Mouse (Mus musculus): ENCODE measurements around the gene Ank3. TPM values are rescaled to one million over a fixed set of nuclear protein-coding genes. Genes with fewer than 3 reads are reported as not detected.

The Ank3 gene
- polyA plus RNA-seq, 1 experiment from 2014 or later = 150 TPM

DNA sequence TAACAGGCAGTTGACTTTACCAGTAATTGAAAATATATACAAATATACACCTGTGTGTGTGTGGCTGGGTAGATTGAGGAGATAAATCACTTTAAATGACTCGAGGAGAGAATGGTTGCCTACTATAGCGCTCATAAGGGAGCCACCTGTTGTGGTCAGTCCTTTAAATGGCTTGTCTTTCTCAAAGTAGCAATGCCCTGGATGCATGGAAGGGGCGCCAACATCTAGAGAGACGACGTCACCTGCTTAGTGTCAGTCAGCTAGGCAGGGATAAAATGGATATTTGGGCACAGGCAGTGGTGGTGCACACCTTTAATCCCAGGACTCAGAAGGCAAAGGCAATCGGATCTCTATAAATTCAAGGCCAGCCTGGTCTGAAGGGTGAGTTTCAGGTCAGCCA lies 29.3 kb upstream of the Ank3 start:
- DNase-seq (no peak), ATAC-seq (ENCODE audit: low FRiP score, low TSS enrichment) (no peak)
- H3K27ac ChIP-seq (replicated peaks; ENCODE audit: low read depth, low read length) = no peak overlapping the region
- no peak overlapping the region for H3K4me2 ChIP-seq (ENCODE audit: low read length)
- H3K4me1 ChIP-seq (ENCODE audit: control insufficient read depth, insufficient read depth, low read length) = no peaks in the 10 kb centered on the region
- WGBS = 82% methylated on average over 6 of the region's 6 CpGs
- no peaks in the 10 kb centered on the region for H3K27me3 ChIP-seq (ENCODE audit: control insufficient read depth, insufficient read depth, low read length)
- no peak overlapping the region for H3K4me3 ChIP-seq (replicated peaks; ENCODE audit: low read depth, low read length)
- no peaks in the 10 kb centered on the region for H3K9me3 ChIP-seq (ENCODE audit: control insufficient read depth, low read length)
- no peaks in the 10 kb centered on the region for H3K36me3 ChIP-seq (ENCODE audit: control insufficient read depth, insufficient read depth, low read length)
- H3K9ac ChIP-seq (replicated peaks; ENCODE audit: low read length) = no peak overlapping the region

DNA sequence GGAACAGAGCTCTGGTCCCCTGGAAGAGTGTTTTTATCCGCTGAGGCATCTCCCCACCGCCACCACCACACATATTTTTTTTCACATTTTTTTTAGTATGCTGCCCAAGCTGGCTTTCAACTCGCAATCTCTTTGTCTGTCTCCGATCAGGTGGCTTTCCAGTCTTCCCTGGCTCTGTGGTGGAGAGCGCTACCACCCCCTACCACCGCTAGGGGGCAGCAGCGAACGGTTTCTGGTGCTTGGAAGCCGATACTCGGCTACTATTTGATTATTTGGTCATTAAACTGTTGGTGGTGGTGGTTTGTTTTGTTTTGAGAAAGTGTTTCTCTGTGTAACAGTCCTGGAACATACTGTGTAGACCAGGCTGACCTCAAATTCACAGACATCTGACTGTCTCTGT lies 27.1 kb upstream of the Ank3 start:
- Histone ChIP-seq H3K9ac (replicated peaks; ENCODE audit: low read length) (no peak overlapping the region), H3K4me2 (ENCODE audit: low read length) (no peak overlapping the region), H3K36me3 (ENCODE audit: control insufficient read depth, insufficient read depth, low read length) (no peaks in the 10 kb centered on the region), H3K4me1 (ENCODE audit: control insufficient read depth, insufficient read depth, low read length) (no peaks in the 10 kb centered on the region), H3K4me3 (replicated peaks; ENCODE audit: low read depth, low read length) (no peak overlapping the region), H3K9me3 (ENCODE audit: control insufficient read depth, low read length) (no peaks in the 10 kb centered on the region), H3K27me3 (ENCODE audit: control insufficient read depth, insufficient read depth, low read length) (no peaks in the 10 kb centered on the region), H3K27ac (replicated peaks; ENCODE audit: low read depth, low read length) (no peak overlapping the region)
- ATAC-seq (ENCODE audit: low FRiP score, low TSS enrichment) (no peak), DNase-seq (peak; percentile 82)
- 15% methylated on average over 10 of the region's 10 CpGs for WGBS

DNA sequence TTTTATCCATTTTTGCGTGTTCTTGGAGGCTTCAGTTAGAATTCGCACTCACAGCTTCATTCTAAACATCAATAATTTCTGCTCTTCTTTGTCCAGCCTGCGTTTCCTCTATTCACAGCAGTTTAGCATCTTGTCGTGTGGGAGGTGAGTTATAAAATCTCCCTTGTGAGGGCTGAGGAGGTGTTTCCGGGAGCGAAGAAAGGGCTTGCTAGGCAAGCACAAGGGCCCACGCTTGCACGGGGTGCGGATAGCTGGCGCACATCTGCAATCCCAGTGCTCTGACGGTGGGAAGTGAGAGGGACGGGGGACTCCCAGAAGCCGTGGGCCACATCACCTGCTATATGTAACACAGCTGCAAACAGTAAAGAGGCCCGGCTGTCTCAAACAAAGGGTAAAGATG lies 26.5 kb upstream of the Ank3 start:
- Histone ChIP-seq H3K27me3 (ENCODE audit: control insufficient read depth, insufficient read depth, low read length) (no peaks in the 10 kb centered on the region), H3K9me3 (ENCODE audit: control insufficient read depth, low read length) (no peaks in the 10 kb centered on the region), H3K9ac (replicated peaks; ENCODE audit: low read length) (no peak overlapping the region), H3K27ac (replicated peaks; ENCODE audit: low read depth, low read length) (no peak overlapping the region), H3K4me1 (ENCODE audit: control insufficient read depth, insufficient read depth, low read length) (no peaks in the 10 kb centered on the region), H3K4me3 (replicated peaks; ENCODE audit: low read depth, low read length) (no peak overlapping the region), H3K4me2 (ENCODE audit: low read length) (no peak overlapping the region), H3K36me3 (ENCODE audit: control insufficient read depth, insufficient read depth, low read length) (no peaks in the 10 kb centered on the region)
- ATAC-seq (ENCODE audit: low FRiP score, low TSS enrichment) (no peak), DNase-seq (no peak)
- 91% methylated on average over 14 of the region's 14 CpGs for WGBS

DNA sequence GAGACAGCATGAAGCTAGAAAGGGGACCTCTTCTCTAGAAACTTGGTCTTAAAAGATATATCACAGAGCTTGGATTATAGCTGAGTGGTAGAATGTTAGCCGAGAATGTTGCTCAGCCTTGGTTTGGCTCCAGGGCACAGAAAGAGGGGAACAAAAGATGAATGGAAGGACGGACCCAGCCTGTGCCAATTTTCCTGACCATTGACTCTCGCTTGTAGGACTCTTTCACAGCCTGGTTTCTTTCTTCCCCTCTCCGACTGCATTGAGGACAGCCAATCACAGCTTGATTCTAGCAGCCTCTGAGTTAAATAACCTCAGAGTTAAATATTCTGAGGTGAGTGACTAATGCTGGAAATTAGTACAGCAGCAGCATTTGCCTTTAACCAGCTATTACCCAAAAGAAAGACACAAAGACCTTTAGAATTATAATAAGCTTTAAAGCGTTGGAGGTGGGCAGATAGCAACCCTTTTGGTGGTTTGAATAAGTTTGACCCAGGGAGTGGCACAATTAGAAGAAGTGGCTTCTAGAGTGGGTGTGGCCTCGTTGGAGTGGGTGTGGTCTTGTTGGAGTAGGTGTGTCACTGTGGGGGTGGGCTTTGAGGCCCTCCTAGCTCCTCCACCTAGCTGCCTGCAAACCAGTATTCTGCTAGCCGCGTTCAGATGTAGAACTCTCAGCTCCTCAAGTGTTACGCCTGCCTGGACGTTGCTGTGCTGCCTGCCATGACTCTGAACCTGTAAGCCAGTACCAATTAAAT lies 24.6 kb upstream of the Ank3 start:
- Histone ChIP-seq H3K9ac (replicated peaks; ENCODE audit: low read length) (no peak overlapping the region), H3K9me3 (ENCODE audit: control insufficient read depth, low read length) (no peaks in the 10 kb centered on the region), H3K36me3 (ENCODE audit: control insufficient read depth, insufficient read depth, low read length) (no peaks in the 10 kb centered on the region), H3K4me3 (replicated peaks; ENCODE audit: low read depth, low read length) (no peak overlapping the region), H3K4me1 (ENCODE audit: control insufficient read depth, insufficient read depth, low read length) (no peaks in the 10 kb centered on the region), H3K4me2 (ENCODE audit: low read length) (no peak overlapping the region), H3K27ac (replicated peaks; ENCODE audit: low read depth, low read length) (no peak overlapping the region), H3K27me3 (ENCODE audit: control insufficient read depth, insufficient read depth, low read length) (no peaks in the 10 kb centered on the region)
- DNase-seq (no peak), ATAC-seq (ENCODE audit: low FRiP score, low TSS enrichment) (no peak)
- 58% methylated on average over 10 of the region's 10 CpGs for WGBS

GRCm38 (mm10) chr10:69375154-69375553 lies 23.4 kb upstream of the Ank3 start:
- no peaks in the 10 kb centered on the region for H3K27me3 ChIP-seq (ENCODE audit: control insufficient read depth, insufficient read depth, low read length)
- no peak overlapping the region for H3K9ac ChIP-seq (replicated peaks; ENCODE audit: low read length)
- H3K4me3 ChIP-seq (replicated peaks; ENCODE audit: low read depth, low read length) = no peak overlapping the region
- no peaks in the 10 kb centered on the region for H3K4me1 ChIP-seq (ENCODE audit: control insufficient read depth, insufficient read depth, low read length)
- 49% methylated on average over 7 of the region's 7 CpGs for WGBS
- H3K9me3 ChIP-seq (ENCODE audit: control insufficient read depth, low read length) = no peaks in the 10 kb centered on the region
- no peaks in the 10 kb centered on the region for H3K36me3 ChIP-seq (ENCODE audit: control insufficient read depth, insufficient read depth, low read length)
- no peak for ATAC-seq (ENCODE audit: low FRiP score, low TSS enrichment)
- no peak for DNase-seq
- H3K27ac ChIP-seq (replicated peaks; ENCODE audit: low read depth, low read length) = no peak overlapping the region
- H3K4me2 ChIP-seq (ENCODE audit: low read length) = no peak overlapping the region

- Histone ChIP-seq H3K4me3 (replicated peaks; ENCODE audit: low read depth, low read length) (no peak overlapping the region), H3K36me3 (ENCODE audit: control insufficient read depth, insufficient read depth, low read length) (no peaks in the 10 kb centered on the region), H3K9ac (replicated peaks; ENCODE audit: low read length) (no peak overlapping the region), H3K9me3 (ENCODE audit: control insufficient read depth, low read length) (no peaks in the 10 kb centered on the region), H3K4me2 (ENCODE audit: low read length) (no peak overlapping the region), H3K27ac (replicated peaks; ENCODE audit: low read depth, low read length) (no peak overlapping the region), H3K4me1 (ENCODE audit: control insufficient read depth, insufficient read depth, low read length) (no peaks in the 10 kb centered on the region), H3K27me3 (ENCODE audit: control insufficient read depth, insufficient read depth, low read length) (no peaks in the 10 kb centered on the region)
- ATAC-seq (ENCODE audit: low FRiP score, low TSS enrichment) = no peak
- 92% methylated on average over 1 of the region's 1 CpGs for WGBS
- DNase-seq = peak; percentile 36
Measured at GRCm38 (mm10) chr10:69383186-69383585, 15.4 kb upstream of the Ank3 start.

DNA sequence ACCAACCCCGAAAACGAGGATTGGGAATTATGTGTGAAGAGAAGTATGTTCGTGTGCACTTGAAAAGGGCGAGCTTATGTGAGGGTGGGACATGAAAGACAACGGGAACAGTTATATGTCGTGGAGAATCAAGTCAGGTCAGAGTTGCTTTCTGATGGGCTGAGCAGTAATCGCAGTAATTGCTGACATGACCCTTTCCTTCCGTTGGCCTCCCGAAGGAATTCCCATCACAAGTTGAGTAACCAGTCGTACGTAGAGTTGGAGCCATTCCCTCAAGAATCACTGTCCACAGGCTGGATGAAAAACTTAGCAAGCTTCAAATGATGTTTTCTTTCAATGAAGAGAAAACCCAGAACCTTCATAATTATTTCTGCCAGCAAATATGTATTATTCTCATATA lies 13.9 kb upstream of the Ank3 start:
- 86% methylated on average over 11 of the region's 11 CpGs for WGBS
- no peaks in the 10 kb centered on the region for H3K9me3 ChIP-seq (ENCODE audit: control insufficient read depth, low read length)
- ATAC-seq (ENCODE audit: low FRiP score, low TSS enrichment) (no peak), DNase-seq (no peak)
- H3K27ac ChIP-seq (replicated peaks; ENCODE audit: low read depth, low read length) = no peak overlapping the region
- no peak overlapping the region for H3K9ac ChIP-seq (replicated peaks; ENCODE audit: low read length)
- H3K4me1 ChIP-seq (ENCODE audit: control insufficient read depth, insufficient read depth, low read length) = no peaks in the 10 kb centered on the region
- H3K27me3 ChIP-seq (ENCODE audit: control insufficient read depth, insufficient read depth, low read length) = no peaks in the 10 kb centered on the region
- no peak overlapping the region for H3K4me3 ChIP-seq (replicated peaks; ENCODE audit: low read depth, low read length)
- no peak overlapping the region for H3K4me2 ChIP-seq (ENCODE audit: low read length)
- H3K36me3 ChIP-seq (ENCODE audit: control insufficient read depth, insufficient read depth, low read length) = no peaks in the 10 kb centered on the region

- Histone ChIP-seq H3K9me3 (ENCODE audit: control insufficient read depth, low read length) (no peaks in the 10 kb centered on the region), H3K4me1 (ENCODE audit: control insufficient read depth, insufficient read depth, low read length) (no peaks in the 10 kb centered on the region), H3K36me3 (ENCODE audit: control insufficient read depth, insufficient read depth, low read length) (no peaks in the 10 kb centered on the region), H3K4me3 (replicated peaks; ENCODE audit: low read depth, low read length) (no peak overlapping the region), H3K27me3 (ENCODE audit: control insufficient read depth, insufficient read depth, low read length) (no peaks in the 10 kb centered on the region), H3K27ac (replicated peaks; ENCODE audit: low read depth, low read length) (no peak overlapping the region), H3K9ac (replicated peaks; ENCODE audit: low read length) (no peak overlapping the region), H3K4me2 (ENCODE audit: low read length) (no peak overlapping the region)
- WGBS = 94% methylated on average over 8 of the region's 8 CpGs
- no peak for ATAC-seq (ENCODE audit: low FRiP score, low TSS enrichment)
- no peak for DNase-seq
Measured at GRCm38 (mm10) chr10:69385136-69385535, 13.4 kb upstream of the Ank3 start.

- no peaks in the 10 kb centered on the region for H3K27me3 ChIP-seq (ENCODE audit: control insufficient read depth, insufficient read depth, low read length)
- H3K36me3 ChIP-seq (ENCODE audit: control insufficient read depth, insufficient read depth, low read length) = no peaks in the 10 kb centered on the region
- no peak overlapping the region for H3K27ac ChIP-seq (replicated peaks; ENCODE audit: low read depth, low read length)
- WGBS = 83% methylated on average over 8 of the region's 8 CpGs
- H3K4me1 ChIP-seq (ENCODE audit: control insufficient read depth, insufficient read depth, low read length) = no peaks in the 10 kb centered on the region
- DNase-seq (no peak), ATAC-seq (ENCODE audit: low FRiP score, low TSS enrichment) (no peak)
- H3K9me3 ChIP-seq (ENCODE audit: control insufficient read depth, low read length) = no peaks in the 10 kb centered on the region
- no peak overlapping the region for H3K4me2 ChIP-seq (ENCODE audit: low read length)
- H3K4me3 ChIP-seq (replicated peaks; ENCODE audit: low read depth, low read length) = no peak overlapping the region
- no peak overlapping the region for H3K9ac ChIP-seq (replicated peaks; ENCODE audit: low read length)
Measured at GRCm38 (mm10) chr10:69386767-69387166, 11.8 kb upstream of the Ank3 start.

Data from midbrain, embryonic 14.5 days (tissue).